Mouse (Mus musculus): Measurements from ENCODE around the gene Nup85. TPM values are rescaled to one million over a fixed set of nuclear protein-coding genes. Genes with fewer than 3 reads are reported as not detected.

Nup85 gene
- polyA plus RNA-seq, 1 experiment from 2014 or later: 99.8 TPM

DNA sequence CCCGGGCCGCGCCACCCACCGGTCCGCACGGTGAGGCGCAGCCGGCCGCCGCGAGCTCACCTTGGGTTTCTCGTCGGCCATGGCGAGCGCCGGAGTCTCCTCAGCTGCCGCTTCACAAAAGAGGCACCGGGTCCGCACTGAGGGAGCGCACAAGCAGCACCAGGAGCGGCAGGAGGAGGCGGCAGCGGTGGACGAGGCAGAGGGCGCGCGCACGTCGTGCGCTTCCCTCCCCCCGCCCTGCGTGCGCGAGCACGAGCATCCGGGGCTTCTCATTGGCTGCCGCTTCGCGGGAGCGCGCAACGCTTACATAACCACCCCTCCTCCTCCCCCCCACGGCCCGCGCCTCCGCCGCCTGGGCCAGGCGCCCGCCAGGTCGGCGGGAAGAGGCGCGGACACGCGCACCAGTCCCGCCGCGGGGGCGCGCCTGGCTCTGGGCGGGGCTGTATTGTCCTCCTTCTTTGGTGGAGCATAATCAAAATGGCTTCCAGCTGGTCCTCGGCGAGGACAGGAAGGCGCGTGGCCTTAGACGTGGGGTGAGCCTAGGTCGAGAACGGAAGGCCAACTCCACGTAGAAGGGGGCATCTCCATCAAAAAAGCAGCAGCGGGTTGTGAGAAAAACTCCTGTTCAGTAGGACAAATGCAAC, 28.1 kb upstream of the Nup85 start, which contains the start of gene Sumo2:
Sumo2 (minus strand) TSS at position 239 of the 644 bp plus-strand sequence.
- under 1% methylated on average over 55 of the region's 70 CpGs for WGBS
- peaks cover 31% of the 10 kb centered on the region for H3K36me3 ChIP-seq
- peak within 1 kb of the TSS; percentile 94 for H3K9ac ChIP-seq
- peak within 1 kb of the TSS; percentile 91 for H3K4me3 ChIP-seq
- H3K27ac ChIP-seq (replicated peaks): peak within 1 kb of the TSS; percentile 99
- H3K27me3 ChIP-seq: no peaks in the 10 kb centered on the region
- peaks cover 21% of the 10 kb centered on the region for H3K4me1 ChIP-seq (replicated peaks)
- peak; percentile 91 for ATAC-seq (ENCODE audit: low read depth)
- no peaks in the 10 kb centered on the region for H3K9me3 ChIP-seq
- H3K4me2 ChIP-seq: peak within 1 kb of the TSS; percentile 73

DNA sequence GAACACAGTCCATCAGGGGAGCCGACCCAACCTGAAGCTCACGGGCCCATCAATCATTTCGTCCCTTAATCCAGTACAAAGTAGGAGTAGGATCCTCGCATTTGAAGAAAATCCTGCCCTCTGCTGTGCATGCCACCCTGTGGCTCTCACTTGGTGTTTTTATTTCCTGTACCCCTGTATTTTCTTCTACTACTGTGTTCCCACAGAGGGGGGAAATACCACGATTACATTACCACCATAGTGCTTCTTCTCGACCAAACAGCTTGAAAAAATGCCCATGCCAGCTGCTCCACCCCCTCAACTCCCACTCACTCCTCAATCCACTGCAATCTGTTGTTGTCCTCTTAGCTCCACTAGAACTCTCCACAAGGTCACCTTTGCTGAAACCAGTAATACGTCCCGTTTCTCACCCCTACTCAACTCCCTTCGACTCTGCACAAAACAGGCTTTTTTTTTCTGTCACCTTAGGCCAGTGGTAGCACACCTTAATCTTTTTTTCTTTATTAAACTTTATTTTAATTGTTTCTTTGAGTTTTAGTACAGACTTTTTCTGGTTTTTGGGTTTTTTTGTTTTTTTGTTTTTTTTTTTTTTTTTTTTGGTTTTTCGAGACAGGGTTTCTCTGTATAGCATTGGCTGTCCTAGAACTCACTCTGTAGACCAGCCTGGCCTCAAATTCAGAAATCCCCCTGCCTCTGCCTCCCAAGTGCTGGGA, 27.2 kb upstream of the Nup85 start:
- ATAC-seq (ENCODE audit: low read depth): peak; percentile 22; the same call in 1 of the 2 replicates
- no peaks in the 10 kb centered on the region for H3K27me3 ChIP-seq
- H3K27ac ChIP-seq (replicated peaks): peak overlapping the region; percentile 99
- H3K4me2 ChIP-seq: peak overlapping the region; percentile 73
- H3K9me3 ChIP-seq: no peaks in the 10 kb centered on the region
- H3K4me3 ChIP-seq: peak overlapping the region; percentile 91
- peaks cover 23% of the 10 kb centered on the region for H3K36me3 ChIP-seq
- peaks cover 21% of the 10 kb centered on the region for H3K4me1 ChIP-seq (replicated peaks)
- peak overlapping the region; percentile 49; the same call in 1 of the 2 replicates for H3K9ac ChIP-seq
- WGBS: 81% methylated on average over 10 of the region's 10 CpGs

DNA sequence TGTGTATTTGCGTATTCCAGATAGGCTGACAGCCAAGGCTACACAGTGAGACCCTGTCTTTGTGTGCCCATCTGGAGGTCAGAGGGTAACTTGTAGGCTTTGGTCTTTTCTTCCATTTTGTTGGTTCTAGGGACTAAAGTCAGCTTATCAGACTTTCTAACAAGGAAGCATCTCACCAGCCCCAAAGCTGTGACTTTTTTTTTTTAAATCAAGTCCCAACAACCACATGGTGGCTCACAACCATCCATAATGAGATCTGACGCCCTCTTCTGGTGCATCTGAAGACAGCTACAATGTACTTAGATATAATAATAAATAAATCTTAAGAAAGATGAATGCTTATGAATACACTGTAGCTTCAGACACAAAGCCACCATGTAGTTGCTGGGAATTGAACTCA, 26.2 kb upstream of the Nup85 start:
- Histone ChIP-seq H3K4me2 (no peak overlapping the region), H3K27ac (replicated peaks) (no peak overlapping the region), H3K4me1 (replicated peaks) (peaks cover 21% of the 10 kb centered on the region), H3K27me3 (0 out of 2 replicates have a peak, but pooled peaks cover 3% of the 10 kb centered on the region), H3K36me3 (peaks cover 13% of the 10 kb centered on the region), H3K4me3 (no peak overlapping the region), H3K9me3 (no peaks in the 10 kb centered on the region), H3K9ac (no peak overlapping the region)
- no peak for ATAC-seq (ENCODE audit: low read depth)
- 67% methylated on average over 2 of the region's 2 CpGs for WGBS

DNA sequence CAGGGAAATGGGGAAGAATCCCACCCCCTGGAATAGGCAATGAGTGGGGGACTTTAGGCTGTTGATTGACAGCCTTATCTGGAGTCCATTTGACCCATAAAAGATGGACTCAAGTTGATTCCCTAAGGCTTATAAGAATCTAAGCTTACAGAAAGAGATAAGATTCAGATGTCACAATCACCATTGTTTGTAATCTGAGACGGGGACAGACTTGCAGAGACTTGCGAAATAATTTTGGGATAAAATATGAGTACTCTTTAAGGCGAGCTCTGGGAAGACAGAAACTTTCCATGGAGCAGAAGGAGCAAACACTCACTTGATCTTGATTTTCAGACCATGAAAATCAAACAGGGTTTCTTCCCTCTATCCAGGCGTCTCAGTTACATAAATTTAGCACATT, 20.7 kb upstream of the Nup85 start:
- peaks cover 12% of the 10 kb centered on the region; the same call in 1 of the 2 replicates for H3K27me3 ChIP-seq
- WGBS: 85% methylated on average over 4 of the region's 4 CpGs

DNA sequence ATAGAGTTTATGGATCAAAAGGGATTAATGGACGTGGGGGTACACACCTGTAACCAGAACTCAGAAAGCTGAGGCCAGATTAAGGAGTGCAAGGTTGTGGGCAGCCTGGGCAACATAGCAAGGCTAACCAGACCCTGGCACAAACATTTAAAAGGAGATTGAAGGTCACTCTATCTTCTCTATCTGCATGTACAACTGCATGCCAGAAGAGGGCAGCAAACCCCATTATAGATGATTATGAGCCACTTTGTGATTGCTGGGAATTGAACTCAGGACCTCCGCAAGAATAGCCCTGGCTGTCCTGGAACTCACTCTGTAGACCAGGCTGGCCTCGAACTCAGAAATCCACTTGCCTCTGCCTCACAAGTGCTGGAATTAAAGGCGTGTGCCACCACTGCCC, 11.5 kb upstream of the Nup85 start:
- Histone ChIP-seq H3K9ac (no peak overlapping the region), H3K9me3 (no peaks in the 10 kb centered on the region), H3K4me2 (no peak overlapping the region), H3K4me3 (no peak overlapping the region), H3K4me1 (replicated peaks) (no peaks in the 10 kb centered on the region), H3K27ac (replicated peaks) (no peak overlapping the region), H3K27me3 (0 out of 2 replicates have a peak, but pooled peaks cover 3% of the 10 kb centered on the region), H3K36me3 (no peaks in the 10 kb centered on the region)
- WGBS: 58% methylated on average over 4 of the region's 4 CpGs
- ATAC-seq (ENCODE audit: low read depth): no peak

More for the DNA sequence above, 20.7 kb upstream of the Nup85 start:
- no peaks in the 10 kb centered on the region for H3K9me3 ChIP-seq
- no peak overlapping the region for H3K27ac ChIP-seq (replicated peaks)
- no peak for ATAC-seq (ENCODE audit: low read depth)
- no peaks in the 10 kb centered on the region for H3K4me1 ChIP-seq (replicated peaks)
- no peak overlapping the region for H3K4me3 ChIP-seq
- H3K36me3 ChIP-seq: no peaks in the 10 kb centered on the region
- H3K4me2 ChIP-seq: no peak overlapping the region
- H3K9ac ChIP-seq: no peak overlapping the region

DNA sequence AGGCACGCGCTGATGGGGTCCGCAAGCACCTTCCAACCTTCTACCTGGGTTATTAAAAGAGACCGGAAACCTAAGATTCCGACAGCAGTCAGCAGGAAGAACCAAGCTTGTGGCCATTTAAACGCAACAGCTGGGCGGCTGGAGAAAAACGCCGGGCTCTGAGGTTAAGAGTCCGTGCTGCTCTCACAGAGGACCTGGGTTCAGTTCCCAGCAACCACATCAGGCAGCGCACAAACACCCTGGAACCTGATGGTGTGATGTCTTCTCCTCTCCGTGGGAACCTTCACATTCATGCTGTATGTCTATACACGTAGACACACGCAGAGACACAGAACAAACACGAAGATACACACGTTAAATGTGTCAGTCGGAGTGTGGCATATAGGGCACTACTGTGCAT, 8.5 kb upstream of the Nup85 start:
- Histone ChIP-seq H3K27me3 (0 out of 2 replicates have a peak, but pooled peaks cover 3% of the 10 kb centered on the region), H3K27ac (replicated peaks) (no peak overlapping the region), H3K36me3 (no peaks in the 10 kb centered on the region), H3K4me1 (replicated peaks) (no peaks in the 10 kb centered on the region), H3K4me3 (no peak overlapping the region), H3K9me3 (no peaks in the 10 kb centered on the region), H3K9ac (no peak overlapping the region), H3K4me2 (no peak overlapping the region)
- WGBS: 80% methylated on average over 17 of the region's 17 CpGs
- no peak for ATAC-seq (ENCODE audit: low read depth)

DNA sequence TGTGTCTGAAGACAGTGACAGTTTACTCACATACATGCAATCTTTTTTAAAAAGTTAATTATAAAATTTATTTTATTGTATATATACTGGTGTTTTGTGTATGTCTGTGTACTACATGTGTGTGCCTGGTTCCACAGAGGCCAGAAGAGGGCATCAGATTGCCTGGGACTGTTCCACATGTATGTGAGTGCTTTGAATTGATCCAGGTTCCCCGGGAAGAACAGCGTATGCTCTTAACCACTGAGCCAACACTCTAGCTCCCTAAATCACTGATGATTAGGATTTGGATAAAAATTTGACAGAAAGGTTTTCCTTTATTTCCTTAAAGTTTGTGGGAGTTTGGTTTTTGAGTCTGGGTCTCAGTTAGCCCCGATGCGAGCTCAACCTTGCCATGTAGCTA, 828 bp upstream of the Nup85 start:
- Histone ChIP-seq H3K27me3 (no peaks in the 10 kb centered on the region), H3K4me2 (peak overlapping the region; percentile 95), H3K4me1 (replicated peaks) (peaks cover 15% of the 10 kb centered on the region), H3K9me3 (no peaks in the 10 kb centered on the region), H3K9ac (peak overlapping the region; percentile 81), H3K36me3 (peaks cover 23% of the 10 kb centered on the region), H3K4me3 (peak overlapping the region; percentile 85), H3K27ac (replicated peaks) (peak overlapping the region; percentile 82; the same call in 1 of the 2 replicates)
- ATAC-seq (ENCODE audit: low read depth): no peak
- WGBS: 49% methylated on average over 4 of the region's 4 CpGs

DNA sequence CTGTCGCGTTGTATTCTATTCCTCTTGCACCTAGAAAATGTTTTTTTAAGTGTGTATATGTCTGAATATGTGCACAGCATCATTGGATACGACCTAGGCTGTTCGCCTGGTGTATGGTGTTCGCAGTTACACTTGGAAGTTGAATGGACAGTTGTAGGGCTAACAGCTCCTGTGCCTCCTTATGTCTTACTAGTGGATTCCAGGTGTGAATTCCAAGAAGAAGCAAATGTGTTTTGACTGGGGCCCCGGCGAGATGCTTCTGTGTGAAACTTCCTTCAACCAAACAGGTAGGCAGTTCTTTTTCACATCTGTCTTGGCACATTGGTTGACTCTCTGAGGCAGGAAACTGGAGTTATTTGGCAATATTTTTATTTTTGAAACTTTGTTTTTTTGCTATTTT, 727 bp downstream of the Nup85 start:
- H3K27ac ChIP-seq (replicated peaks): no peak overlapping the region
- ATAC-seq (ENCODE audit: low read depth): no peak
- no peaks in the 10 kb centered on the region for H3K9me3 ChIP-seq
- H3K36me3 ChIP-seq: peaks cover 38% of the 10 kb centered on the region
- H3K4me3 ChIP-seq: peak overlapping the region; percentile 85
- peak overlapping the region; percentile 95 for H3K4me2 ChIP-seq
- H3K27me3 ChIP-seq: no peaks in the 10 kb centered on the region
- peak overlapping the region; percentile 81 for H3K9ac ChIP-seq
- 25% methylated on average over 7 of the region's 7 CpGs for WGBS
- H3K4me1 ChIP-seq (replicated peaks): peaks cover 15% of the 10 kb centered on the region

DNA sequence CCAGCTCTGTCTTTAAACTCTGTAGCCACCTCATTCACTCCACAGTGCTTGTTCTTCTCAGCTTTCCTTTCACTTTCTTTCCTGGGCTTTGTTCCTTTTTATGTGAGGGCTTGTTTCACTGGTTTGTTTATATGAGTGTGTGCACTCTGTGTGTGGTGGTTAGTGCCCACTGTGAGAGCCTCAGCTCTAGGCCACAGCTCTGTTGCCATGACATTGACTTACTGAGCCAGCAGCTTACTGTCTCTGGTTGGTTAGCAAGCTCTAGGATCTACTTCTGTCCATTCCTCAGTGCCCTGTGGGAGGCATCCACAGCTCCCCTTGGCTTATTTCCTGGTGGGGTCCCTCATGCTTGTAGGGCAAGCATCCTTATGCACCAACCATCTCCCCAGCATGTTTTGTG, 14.8 kb downstream of the Nup85 start:
- H3K27ac ChIP-seq (replicated peaks): no peak overlapping the region
- H3K27me3 ChIP-seq: no peaks in the 10 kb centered on the region
- H3K36me3 ChIP-seq: peaks cover 72% of the 10 kb centered on the region
- H3K4me2 ChIP-seq: no peak overlapping the region
- ATAC-seq (ENCODE audit: low read depth): no peak
- no peak overlapping the region for H3K4me3 ChIP-seq
- no peaks in the 10 kb centered on the region for H3K4me1 ChIP-seq (replicated peaks)
- H3K9ac ChIP-seq: no peak overlapping the region
- no peaks in the 10 kb centered on the region for H3K9me3 ChIP-seq

DNA sequence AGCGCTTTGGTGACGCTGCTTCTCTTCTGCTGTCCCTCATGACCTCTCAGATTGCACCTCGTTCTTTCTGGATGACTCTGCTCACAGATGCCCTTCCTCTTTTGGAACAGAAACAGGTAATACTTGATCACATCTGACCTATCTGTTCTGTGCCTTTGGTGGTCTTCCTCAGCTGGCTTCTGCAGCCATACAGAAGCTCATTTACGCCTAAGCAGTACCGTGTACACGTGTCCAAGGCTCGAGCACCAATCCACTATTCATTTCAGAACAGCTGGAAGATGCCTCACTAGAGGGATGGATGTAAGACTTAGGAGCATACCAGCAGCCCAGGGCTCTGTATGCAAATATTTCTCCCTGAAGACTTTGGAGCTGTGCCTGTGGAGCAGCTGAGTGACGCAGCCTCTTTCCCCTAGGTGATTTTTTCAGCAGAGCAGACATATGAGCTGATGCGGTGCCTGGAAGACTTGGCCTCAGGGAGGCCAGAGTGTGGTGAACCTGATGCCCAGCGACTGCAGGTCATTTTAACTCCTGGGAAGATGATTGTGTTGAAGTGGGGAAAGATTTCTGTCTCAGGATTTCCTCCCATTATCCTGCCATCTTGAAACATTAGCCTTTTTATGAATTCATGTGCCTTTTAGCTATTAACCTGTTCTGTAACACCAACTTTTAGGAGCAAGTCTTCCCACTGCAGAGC, 18.8 kb downstream of the Nup85 start:
- no peak overlapping the region for H3K9ac ChIP-seq
- no peaks in the 10 kb centered on the region for H3K9me3 ChIP-seq
- 0 out of 2 replicates have a peak overlapping the region, but pooled peaks have one; percentile 13 for H3K27ac ChIP-seq (replicated peaks)
- no peaks in the 10 kb centered on the region for H3K4me1 ChIP-seq (replicated peaks)
- H3K4me2 ChIP-seq: no peak overlapping the region
- 81% methylated on average over 10 of the region's 10 CpGs for WGBS
- ATAC-seq (ENCODE audit: low read depth): no peak
- H3K4me3 ChIP-seq: no peak overlapping the region
- no peaks in the 10 kb centered on the region for H3K27me3 ChIP-seq
- peaks cover 96% of the 10 kb centered on the region for H3K36me3 ChIP-seq

DNA sequence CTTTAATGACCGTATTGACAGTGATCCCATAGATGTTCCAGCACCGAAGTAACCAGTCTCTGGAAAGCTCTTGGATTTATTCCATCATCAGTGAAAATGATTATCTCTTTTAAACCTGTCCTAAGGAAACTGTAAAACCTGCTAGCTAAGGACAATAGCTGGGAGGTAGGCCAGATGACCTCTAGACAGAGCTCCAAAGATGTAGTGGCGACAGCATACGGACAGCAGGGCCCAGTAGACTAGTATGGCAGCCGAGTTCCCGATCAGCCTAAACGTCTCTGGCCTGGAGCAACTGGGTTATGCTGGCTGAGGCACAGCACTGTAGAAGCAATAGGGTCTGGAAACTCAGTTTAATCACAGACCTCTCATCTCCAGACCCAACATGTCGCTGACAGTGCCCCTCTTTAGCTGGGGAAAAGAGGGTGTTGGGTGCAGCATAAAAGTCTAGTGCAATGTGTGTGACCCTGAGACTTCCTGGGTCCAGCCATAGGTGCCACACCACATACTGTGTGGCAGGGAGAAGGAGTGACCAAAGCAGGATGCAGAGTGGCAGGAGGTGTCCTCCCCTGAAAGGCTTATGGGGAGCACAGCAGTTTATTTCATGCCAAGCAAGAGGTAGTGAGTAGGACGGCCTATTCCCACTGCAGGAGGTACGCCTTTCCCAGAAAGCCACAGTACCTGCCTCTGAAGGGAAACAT, 20.3 kb downstream of the Nup85 start:
- Histone ChIP-seq H3K9me3 (no peaks in the 10 kb centered on the region), H3K36me3 (peaks cover 93% of the 10 kb centered on the region), H3K27me3 (no peaks in the 10 kb centered on the region), H3K9ac (no peak overlapping the region), H3K4me3 (no peak overlapping the region), H3K4me2 (no peak overlapping the region), H3K4me1 (replicated peaks) (no peaks in the 10 kb centered on the region), H3K27ac (replicated peaks) (no peak overlapping the region)
- ATAC-seq (ENCODE audit: low read depth): no peak
- WGBS: 86% methylated on average over 10 of the region's 10 CpGs
